Mouse (Mus musculus) heart, postnatal 4 days (tissue): ENCODE data around the gene Zdhhc6. TPM values are rescaled to one million over a fixed set of nuclear protein-coding genes. Genes with fewer than 3 reads are reported as not detected.
A peak's percentile ranks its signal among the peaks of the same experiment; 100 is the strongest.

Experiments
- DNase-seq: peaks from one replicate; pipeline ENCODE4 v3.0.0; 2021
- total RNA-seq, 2 experiments: library from RNA; stranded (reverse); gene quantifications; 2 replicates each; pipeline ENCODE4 v1.2.3; 2021

The Zdhhc6 gene
- total RNA-seq, 2 experiments from 2014 or later: 25.9 to 28.0 TPM

DNA sequence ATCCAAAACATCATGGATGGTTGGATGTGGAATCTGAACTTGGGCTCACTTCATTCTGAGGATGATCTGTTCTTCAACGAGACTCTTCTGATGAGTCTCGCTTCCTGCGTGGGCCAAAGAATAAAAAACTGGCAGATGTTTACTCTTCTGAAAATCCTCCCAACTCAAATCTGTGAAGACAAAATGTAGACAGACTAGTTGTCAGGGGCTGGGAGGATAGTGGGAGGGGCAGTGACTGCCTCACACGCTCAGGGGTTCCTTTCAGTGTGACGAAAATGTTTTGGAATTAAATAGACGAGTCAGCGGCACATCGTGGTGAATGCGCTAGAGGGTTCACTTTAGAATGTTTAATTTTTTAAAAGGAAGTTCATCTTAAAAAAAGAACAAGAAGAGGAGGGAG is 59.7 kb downstream of the Zdhhc6 start:
- DNase-seq: no peak

DNA sequence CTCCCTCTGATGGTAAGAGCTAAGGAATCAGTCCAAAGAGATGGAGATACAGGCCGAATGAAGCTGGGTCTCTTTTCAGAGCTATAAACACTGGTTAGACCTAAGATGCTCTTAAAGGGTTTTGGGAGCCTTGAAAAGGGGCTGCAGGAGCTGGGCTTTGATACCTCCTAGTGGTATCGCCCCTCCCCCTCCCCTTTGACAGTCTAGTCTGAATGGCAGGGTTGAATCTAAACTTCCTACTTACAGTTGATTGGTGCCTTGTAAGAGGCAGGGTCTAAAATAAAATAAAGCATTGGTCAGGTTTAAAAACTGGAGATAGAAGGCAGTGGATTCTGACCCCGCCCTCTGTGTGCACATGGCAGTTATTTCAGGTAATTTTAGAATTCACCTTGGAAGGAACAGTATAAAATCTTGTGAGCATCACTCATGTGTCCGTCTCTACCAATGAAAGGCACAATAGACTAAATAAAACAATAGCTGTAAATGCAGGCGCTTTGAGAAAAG is 61.3 kb downstream of the Zdhhc6 start:
- DNase-seq: peak; percentile 26

DNA sequence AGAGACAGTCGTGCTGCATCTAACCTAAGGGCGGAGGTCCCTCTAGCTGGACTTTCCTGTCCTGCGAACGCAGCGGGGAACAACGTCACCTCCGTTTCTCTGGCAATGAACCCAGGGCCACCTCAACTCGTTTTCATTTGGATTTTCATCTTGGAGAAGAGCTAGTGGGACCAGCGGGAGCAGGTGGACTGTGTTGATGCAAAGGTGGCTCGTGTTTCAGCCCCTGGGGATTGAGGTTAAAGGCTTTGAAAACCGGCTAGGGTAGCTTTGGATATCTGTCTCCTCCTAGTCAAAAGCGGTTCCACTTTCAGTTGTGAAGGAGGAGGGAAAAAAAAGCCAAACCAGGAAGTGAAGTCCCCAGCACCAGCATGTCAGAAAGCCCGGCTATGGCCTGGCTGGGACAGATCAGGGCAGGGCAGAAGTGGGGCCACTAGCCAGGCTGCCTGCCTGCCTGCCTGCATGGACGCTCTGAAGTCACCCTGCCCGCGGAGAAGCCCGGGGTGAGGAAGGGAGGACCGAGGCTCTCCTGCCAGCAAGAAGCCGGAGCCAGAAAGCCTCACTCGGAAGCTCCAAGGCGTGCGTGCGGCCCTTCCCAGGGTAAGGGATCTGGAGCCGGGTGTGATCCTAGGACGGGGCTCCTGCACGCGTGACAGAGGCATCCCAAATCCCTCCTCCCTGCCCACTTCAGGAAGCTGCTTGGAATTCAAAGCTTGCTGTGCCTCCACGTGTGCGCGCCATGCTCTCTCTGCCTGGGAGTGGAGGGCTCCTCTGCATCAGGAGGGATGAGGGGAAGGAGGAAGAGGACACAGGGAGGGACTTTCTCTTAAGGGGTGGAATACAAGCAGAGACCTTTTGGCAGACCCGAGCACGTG is 62.0 kb downstream of the Zdhhc6 start:
- DNase-seq: peak; percentile 64

DNA sequence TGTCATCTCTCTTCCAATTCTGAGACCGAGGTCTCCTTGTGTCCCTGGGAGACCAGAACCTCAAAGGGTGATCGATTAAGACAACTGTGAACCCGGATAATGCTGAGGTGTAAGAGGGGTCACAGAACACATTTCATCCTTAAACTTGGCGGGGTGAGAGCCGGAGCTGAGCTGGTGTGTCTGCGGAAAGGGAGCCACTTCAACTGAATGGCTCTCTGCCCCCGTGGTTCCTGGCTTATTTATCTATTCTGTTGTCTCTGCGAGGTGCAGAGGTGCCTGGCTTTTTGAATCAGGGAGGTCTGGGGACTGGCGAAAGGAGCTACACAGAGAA is 62.6 kb downstream of the Zdhhc6 start:
- DNase-seq: no peak

DNA sequence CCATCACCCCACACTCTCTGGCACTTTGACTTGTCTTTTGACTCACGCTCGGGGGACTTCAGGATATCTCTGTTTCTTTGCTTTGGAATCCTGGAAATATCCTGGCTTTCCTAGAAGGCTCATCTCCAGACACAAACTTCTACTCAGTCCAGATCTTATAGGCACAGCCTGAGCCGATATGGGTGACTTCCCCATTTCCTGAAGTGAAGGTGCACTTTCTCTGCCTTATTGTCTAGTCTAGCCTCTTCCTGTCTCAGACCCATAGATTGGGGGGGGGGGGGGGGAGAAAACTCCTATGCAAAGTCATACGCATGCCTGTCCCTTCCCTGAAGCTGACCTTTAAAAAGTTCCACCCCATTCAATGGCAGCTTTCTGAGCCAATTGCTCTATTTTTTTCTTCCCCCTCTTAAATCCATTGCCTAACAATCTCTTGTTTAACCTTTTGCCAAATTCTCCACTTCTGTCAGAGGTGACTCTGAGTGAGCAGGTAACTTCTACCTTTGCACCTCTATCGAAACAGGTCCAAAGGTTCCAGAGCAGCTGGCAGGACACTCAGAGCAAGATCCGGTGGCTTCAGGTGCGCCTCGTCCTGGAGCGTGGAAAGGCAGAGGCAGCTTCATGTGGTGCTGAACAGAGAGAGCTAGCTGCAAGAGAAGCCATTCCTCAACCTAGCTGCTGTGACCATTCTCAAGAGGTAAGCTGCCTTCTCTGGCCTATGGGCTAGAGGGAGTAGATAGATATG is 64.3 kb downstream of the Zdhhc6 start, which contains the start of gene Acsl5:
Acsl5 (plus strand) TSS at position 556 of the 742 bp plus-strand sequence.
- DNase-seq: no peak

DNA sequence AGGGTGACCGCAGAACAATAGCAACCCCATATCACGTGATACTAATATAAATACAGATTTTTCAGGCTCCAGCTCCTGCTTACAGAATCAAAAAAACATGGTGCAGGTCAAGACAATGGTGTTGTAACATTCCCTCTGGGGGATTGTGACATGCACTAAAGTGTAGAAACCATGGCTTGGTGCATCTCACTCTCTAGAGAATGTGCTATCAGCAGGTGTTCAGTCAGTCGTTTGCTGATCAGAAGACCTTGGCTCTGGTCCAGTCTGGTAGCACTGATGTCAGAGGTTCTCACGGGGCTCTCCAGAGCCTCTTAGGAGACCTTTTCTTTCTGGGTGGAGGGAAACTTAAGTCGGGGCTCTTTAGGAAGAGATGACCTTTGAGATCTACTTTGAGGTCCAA is 65.4 kb downstream of the Zdhhc6 start:
- no peak for DNase-seq

DNA sequence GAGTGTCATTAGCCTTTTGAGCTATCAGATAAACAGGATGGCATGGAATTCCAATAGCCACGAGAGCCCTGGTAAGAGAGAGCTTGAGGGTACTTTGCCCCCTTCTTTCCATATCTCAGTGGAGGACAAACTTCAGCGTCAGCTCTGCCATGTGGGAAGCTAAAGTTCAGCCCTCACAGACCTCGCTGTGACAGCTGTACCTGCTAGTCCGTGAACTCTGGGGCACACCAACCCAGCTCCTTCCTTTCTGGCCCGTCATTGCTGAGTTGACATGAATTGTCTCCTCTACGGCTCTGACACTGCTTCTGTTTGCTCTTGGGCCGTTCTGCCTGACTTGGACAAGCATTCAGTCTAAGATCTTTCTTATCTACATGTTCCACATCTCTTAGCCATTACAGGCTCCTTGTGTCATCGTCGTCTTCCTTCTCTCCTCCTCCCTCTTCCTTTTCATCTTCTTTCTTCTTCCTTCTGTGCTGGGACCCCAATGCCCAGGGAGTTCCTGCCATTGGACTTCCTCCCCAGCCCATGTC is 67.8 kb downstream of the Zdhhc6 start:
- no peak for DNase-seq

DNA sequence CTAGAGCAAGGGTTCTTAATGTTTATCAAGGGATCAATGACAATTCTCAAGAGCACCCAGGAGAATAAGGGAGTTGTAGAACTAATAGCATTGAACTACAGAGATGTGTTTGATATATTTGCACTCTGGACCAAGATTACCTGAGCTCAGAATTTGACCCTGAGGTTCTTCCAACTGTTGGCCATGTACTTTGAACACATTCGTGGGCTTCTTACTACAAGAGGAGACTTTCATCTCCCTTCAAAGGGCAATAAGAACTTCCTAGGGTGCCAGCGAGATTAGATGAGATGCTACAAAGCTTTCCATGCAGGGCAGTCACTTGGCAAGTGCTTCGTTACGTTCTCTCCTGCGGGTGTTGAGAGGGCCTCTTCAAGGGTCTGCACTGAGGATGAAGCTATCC is 68.3 kb downstream of the Zdhhc6 start:
- no peak for DNase-seq

DNA sequence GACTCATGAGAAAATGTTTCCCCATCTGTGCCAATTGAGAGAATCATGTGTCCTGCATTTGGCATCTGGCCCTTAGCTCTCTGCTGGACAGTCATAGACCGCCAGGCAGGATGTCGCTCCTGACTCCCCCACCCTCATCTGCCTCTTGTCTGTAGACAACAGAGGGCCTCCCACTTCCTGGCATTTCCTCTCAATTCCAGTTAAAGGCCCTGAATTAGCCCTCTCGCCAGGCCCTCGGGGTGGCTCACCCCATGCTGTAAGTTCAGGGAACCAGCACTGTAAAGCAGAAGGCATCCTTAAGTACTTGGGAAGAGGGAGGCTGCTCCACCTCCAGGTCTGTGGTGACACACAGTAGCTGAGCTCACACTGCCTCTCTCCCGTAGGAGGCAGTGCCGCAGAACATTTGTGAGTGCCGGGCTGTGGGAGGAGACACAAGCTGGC is 71.0 kb downstream of the Zdhhc6 start:
- DNase-seq: peak; percentile 86

DNA sequence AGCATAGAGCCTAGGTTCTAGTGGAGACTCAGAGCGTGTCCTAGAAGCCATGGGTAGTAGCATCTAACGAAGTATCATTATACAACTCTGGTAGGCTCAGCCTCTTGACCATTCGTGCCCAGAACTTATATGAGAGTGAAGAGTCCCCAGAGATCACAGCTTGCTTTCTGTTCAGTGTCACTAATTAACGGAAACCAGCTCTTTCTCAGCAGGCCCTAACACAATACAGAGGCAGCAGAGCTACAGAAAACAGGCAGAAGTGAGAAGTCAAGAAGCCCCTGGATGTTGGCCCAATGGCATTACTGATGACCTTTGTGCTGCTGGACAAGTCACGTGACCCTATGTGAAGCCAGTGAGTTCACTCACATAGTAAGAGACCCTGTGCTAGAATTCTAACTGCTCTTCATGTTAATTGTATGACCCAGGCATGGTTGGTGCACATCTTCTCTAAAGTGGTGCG is 74.6 kb downstream of the Zdhhc6 start, which contains the start of gene Gucy2g:
Gucy2g (minus strand) TSS at position 51 of the 460 bp plus-strand sequence.
- no peak for DNase-seq

DNA sequence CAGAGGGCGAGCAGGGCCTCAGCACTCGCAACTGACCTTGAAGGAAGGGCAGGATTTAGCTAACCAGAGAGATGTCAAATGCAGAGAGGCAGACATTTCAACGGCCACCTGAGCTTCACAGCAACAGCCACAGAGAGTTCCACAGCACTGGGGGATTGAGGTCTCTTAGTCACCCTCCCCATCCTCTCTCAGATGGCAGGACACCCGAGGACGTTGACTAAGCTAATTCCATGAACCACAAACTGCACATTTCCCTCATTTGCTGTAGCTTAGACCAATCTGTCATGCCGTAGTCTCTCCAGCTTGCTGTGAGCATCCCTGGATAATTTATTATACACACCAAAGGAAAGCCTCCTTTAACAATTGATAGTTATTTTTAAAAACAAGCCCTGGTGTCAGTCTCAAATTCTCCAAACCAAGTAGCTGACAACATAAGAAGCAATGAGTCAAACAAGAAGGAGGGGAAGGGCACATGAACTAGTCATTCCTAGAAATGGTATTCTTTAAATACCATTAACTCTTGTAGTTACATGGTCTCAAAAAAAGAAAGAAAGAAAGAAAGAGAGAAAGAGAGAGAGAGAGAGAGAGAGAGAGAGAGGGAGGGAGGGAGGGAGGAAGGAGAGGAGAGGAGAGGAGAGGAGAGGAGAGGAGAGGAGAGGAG is 75.9 kb downstream of the Zdhhc6 start:
- DNase-seq: no peak

DNA sequence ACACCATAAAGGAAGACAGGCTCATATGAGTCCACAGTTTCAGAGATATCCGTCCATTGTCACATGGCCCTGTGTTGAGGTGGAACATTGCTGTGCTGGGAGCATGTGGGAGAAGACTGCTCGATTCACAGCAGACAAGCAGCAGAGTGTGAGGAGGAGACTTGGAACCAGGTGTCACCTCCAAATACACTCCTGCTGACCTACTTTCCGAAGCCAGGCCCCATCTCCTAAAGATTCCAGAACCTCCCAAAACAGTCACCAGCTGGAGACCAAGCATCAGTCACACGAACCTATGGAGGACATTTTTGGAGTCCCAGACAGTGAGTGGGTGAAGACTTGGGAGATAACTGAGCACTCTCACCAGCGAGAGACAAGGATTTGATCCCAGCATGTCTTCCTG is 79.3 kb downstream of the Zdhhc6 start:
- DNase-seq: no peak

DNA sequence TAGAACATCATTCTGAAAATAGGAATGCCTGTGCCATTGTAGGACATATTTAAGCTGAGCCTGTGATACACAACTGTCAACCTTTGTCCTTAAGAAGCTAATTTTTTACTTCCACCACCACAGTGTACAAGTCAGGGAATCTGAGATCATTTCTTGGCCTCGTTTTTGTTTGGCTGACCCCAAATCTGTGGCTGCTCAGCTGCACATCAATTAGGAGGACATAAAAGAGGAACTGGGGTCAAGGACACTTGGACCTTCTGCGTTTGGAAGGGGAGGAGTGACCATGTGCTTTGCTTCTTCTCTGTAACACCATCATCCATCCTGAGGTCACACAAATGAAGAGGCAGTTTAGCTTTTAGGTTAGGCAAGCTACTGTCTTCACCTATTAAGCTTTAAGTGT is 79.8 kb downstream of the Zdhhc6 start:
- DNase-seq: no peak

DNA sequence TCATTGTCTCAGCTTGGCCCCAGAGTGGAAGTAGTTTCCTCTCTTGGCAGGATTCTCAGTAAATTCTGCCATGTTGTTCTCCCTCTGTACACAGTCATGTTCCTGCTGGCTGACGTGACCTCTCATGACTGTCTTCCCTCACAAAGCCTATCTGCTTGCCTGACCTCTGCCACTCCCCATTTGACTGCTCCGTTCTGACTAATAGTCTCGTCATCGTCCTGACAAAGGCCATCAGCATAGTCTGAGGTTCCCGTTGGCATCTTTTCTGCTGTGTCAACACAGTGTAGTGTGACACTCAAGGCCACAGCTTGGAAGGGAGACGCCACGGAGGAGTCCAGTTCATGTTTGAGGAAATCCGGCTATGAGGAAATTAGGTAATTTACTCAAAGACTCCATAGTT is 83.7 kb downstream of the Zdhhc6 start:
- DNase-seq: peak; percentile 42

DNA sequence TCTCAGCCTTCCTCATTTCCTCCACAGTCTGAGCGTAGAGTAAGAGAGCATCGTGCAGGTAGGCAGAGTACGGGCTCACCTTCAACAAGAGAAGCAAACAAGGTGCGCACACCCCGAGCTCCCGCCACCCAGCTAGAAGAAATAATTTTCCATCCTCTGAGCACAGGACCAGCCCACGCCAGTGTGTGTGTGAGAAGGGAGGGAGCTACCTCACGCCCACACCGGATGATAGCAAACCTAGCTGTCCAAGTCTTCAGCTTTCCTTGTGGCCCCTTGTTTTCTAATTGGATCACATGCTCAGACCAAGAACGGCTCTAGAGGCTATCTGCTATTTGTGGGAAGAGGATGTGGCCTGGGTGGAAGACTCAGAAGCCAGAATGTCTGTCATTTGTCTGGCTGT is 84.8 kb downstream of the Zdhhc6 start:
- no peak for DNase-seq

DNA sequence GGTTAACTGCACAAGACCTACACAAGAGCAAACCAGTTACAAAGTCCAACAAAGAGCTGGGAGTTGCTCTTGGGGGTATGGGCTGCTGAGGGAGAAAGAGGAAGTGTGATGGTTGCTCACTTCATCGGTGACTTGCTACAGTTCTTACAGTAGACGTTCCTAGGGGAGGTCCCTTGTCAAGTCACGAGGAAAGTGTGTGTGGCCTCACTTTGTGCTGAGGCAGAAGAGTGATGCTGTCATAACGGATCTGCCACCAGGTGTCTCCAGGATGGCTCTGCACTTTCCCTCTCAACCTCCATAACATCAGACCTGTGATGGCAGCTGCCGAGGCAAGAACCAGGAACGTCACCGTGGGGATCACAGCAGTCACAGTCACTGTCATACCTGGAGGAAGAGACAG is 88.7 kb downstream of the Zdhhc6 start:
- no peak for DNase-seq

DNA sequence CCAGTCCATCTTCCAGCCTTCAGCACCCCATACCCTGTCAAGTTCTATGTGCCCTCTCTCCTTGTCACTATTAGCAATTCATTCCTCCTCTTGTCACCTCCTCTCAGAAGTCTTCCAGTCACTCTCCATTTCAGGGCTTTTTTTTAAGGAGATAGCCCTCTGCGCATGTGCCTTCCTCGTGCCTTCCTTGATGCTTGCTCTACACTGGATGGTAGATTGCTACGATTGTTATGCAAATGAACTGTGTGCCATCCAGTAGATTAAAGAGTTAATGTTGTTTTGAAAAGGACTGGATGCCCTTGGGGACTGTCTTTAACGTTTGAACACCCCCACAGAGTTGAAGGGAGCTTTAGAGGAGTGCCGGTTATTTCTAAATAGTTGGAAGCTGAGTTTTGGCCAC is 89.2 kb downstream of the Zdhhc6 start:
- DNase-seq: no peak

DNA sequence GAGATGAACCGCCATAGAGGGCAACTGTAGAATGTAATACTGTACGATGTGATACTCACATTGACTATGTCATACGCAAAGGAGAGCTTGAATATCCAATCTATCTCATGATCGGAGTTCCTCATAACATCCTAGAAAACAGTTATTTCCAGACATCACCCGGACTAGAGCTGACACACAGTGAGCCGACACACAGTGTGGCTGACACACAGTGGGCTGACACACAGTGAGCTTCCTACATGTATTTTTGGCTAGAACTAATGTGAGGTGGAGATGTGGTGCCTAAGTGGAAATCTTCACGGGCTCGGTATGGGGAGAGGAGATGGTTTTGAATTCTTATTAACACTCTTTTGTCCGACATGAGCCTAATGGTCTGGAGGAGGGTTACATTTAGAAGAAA is 93.6 kb downstream of the Zdhhc6 start:
- no peak for DNase-seq
